Mouse (Mus musculus) testis, adult 2 months (tissue): ENCODE data around the gene Pcgf2.

ENCODE experiments used
- CTCF ChIP-seq: fragments of 200-500 bp; IDR thresholded peaks from 2 replicates; pipeline ENCODE4 v1.5.1; 2012; ENCODE audit warnings: low read depth, mild to moderate bottlenecking, inconsistent platforms, low read length, moderate library complexity; ENCODE audit not compliant: control insufficient read depth, insufficient read depth, insufficient replicate concordance
- POLR2A ChIP-seq: fragments of 200-500 bp; IDR thresholded peaks from 2 replicates; pipeline ENCODE4 v1.6.1; 2012; ENCODE audit warnings: low read depth, mild to moderate bottlenecking, inconsistent platforms, low read length, moderate library complexity; ENCODE audit not compliant: control insufficient read depth

DNA sequence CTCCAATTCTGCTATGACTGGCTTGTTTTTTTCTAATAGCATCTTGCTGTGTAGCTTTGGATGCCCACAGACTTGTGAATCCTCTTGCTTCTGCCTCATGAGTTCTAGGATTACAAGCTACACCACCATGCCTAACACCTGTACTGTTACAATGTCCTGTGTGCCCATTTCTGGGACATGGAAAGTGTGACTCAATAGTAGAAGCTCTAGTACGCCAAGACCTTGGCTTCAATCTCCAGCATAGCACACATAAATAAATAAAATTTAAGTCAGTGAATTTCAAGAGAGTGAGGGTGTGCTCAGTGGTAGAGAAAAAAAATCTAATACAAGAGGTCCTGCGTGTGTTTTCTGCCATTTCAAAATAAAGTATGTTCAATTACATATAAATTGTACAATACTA is 46.1 kb downstream of the Pcgf2 start:
- TF ChIP-seq POLR2A (no peak), CTCF (no peak)
